Mouse (Mus musculus): ENCODE results near the gene Actr3b. TPM values are rescaled to one million over a fixed set of nuclear protein-coding genes. Genes with fewer than 3 reads are reported as not detected.
"Not testable (repeated sequence)": the region's sequence is repeated elsewhere in the genome, so short reads cannot be mapped to it uniquely, and the experiment has no call there.

The Actr3b gene
- total RNA-seq, 2 experiments from 2014 or later = 145 to 156 TPM

DNA sequence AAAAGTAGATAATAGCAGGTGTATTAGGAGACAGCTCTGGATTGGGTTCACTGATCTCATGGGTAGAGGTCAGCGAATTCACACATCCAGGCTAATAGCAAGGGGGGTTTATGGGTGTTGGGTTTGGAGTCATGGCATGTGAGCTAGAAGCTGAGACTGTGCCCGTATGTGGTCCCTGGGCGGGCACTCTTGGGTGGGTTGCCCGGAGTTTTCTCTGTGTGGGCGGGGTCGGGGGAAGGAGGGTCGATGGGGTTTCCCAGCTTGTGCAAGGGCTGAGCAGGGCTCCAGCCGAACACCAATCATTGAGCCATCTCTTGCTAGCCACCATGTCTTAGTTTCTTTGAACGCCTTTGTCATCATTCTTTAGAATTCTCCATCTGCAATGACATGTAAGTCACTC, 12.7 kb downstream of the Actr3b start:
- peak in 1 of 2 experiments; percentile 3 for DNase-seq (ENCODE audit: extremely low spot score in 1 of 2, low spot score in 1 of 2)

DNA sequence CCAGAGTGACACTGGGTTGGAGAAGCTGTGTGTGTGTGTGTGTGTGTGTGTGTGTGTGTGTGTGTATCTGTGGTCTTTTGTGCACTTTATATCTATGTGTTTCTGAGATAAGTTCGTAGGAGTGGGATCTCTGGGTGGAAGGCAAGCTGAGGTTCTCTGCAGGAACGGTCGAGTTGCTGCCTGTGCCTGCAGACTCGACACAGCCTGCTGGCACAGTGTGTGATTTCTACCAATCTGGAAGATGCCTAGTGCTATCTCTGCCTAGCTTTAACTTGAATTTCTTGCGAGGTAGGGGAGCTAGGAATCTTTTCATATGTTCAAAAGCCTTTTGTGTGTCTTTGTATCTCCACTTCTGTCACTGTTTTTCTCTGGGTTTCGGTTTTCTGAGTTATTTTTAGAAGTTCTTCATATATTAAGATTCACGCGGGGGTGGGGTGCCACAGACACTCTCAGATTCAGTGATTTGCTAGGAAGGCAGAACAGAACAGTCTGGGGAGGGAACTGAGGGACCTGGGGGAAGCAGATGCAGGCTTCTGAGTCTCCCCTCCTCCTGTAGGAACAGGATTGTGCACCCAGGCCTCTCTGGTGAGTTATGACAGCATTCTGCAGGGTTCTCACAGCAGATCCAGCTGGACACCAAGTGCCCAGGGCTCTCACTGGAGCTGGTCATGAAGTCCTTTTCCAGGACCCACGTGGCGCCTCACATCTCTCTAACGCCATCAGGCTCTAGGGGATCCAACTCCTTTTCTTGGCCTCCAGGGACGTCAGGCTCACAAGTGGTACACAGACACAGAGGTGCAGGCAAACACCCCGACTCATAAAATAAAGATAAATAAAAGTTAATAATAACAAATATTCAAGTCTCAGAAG, 14.4 kb downstream of the Actr3b start:
- DNase-seq (ENCODE audit: extremely low spot score in 1 of 2, low spot score in 1 of 2) = peak; percentile 4 to 8

DNA sequence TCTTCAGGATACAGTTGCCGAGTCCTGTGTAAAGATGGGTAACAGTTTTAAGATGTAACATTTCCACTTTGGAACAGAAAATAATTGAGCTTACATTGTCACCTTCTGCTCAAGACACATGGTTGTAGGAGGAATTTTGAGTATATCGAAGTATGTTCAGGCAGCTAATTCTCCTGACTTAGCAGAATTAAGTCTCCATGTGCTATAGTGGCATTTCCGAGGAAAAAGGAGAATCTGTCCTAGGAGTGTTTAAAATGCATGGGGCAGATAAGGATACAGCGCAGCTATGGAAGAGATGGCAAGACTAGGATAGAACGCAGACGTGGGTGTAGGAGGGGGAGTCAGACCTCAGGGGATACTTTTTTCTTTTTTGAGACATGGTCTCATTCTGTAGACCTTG, 31.8 kb downstream of the Actr3b start:
- no peak for DNase-seq (ENCODE audit: extremely low spot score in 1 of 2, low spot score in 1 of 2)

DNA sequence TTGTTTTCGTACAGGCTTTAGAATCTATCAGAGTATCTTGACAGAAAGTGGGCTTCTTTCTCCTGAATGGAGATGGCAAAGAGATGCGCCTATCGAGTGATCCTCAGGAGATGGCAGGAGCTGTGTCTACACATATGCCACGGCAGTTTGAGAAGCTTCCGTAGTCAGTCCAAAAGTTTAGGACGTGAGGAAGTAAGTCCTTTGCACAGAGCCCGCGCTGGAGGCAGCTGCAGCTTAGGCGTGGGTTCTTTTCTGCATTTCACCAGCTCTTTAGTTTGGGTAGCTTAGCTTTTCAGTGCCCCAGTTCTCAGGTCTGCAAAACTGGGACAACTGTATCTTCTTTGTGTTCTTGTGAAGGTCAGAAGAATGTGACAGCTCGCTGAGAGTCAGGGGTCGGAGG, 38.0 kb downstream of the Actr3b start:
- no peak for DNase-seq (ENCODE audit: extremely low spot score in 1 of 2, low spot score in 1 of 2)

DNA sequence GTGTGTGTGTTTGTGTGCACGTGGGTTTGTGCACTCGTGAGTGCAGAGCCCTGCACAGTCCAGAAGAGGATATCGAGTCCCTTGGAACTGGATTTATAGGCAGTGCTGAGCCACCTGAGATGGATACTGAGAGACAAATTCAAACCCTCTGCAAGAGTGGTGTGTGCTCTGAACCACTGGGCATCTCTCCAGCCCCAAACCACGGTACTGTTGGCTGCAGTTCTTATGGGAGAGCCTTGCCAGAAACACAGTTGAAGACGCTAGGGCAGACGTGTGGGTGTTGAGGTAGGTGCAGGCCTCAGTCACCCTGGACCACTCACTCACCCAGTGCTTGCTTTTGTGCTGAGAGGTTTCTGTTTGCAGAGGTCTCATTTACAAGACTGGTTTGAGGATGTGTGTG, 41.1 kb downstream of the Actr3b start:
- DNase-seq (ENCODE audit: extremely low spot score in 1 of 2, low spot score in 1 of 2) = no peak

DNA sequence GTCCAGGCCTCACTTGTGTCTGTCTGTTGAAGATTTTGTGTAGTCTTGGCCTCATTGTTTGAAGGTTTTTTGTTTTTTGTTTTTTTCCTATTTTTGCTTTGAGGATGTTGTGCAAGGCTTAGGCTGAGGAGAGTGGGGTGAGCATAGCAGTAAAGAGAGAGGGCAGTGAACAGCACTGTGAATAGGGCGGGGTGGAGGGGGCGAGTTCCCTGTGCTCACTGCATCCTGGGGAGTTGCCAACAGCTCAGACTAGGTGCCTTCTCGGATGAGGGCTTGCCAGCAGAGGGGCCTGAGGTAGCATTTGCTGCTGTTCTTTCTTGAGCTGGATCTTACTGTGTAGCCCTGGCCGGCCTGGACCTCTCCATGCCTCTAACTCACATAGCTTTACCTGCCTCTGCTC, 41.9 kb downstream of the Actr3b start:
- no peak for DNase-seq (ENCODE audit: extremely low spot score in 1 of 2, low spot score in 1 of 2)

DNA sequence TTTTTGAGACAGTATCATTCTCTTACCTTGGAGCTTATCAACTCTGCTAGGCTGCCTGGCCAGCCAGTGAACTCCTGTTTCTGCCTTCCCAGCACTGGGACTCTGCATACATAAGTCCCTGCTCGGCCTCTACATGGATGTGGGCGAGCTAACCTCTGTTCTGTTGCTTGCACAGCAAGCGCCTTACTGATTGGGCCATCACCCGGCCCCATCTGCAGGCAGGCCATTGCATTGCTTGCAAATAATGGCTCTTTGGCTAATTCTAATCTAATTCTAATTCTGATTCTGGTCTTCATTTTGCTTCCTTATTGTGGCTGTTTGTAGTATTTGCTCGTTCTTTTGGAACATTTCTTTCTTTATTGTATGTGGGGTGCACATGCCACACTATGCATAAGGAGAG, 44.8 kb downstream of the Actr3b start:
- no peak for DNase-seq (ENCODE audit: extremely low spot score in 1 of 2, low spot score in 1 of 2)

DNA sequence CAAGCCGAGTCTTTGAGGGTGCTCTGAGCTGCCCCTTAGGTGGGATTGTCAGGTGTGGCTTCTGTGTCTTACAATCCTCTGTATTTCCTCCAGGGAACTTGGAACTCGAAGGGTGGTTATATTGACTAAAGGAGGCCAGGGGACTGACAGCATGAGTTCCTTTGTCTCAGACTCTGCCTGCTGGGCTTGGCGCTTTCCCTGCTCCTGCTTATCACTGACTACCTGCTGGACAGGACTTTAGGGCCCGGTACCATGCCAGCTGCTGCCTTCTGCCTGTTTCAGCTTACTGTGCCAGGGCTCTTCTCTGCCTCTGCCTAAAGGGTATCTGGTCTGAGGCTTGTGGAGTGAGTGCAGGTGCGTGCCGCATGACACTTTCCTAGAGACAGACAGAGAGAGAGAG, 53.1 kb downstream of the Actr3b start:
- no peak for DNase-seq (ENCODE audit: extremely low spot score in 1 of 2, low spot score in 1 of 2)

DNA sequence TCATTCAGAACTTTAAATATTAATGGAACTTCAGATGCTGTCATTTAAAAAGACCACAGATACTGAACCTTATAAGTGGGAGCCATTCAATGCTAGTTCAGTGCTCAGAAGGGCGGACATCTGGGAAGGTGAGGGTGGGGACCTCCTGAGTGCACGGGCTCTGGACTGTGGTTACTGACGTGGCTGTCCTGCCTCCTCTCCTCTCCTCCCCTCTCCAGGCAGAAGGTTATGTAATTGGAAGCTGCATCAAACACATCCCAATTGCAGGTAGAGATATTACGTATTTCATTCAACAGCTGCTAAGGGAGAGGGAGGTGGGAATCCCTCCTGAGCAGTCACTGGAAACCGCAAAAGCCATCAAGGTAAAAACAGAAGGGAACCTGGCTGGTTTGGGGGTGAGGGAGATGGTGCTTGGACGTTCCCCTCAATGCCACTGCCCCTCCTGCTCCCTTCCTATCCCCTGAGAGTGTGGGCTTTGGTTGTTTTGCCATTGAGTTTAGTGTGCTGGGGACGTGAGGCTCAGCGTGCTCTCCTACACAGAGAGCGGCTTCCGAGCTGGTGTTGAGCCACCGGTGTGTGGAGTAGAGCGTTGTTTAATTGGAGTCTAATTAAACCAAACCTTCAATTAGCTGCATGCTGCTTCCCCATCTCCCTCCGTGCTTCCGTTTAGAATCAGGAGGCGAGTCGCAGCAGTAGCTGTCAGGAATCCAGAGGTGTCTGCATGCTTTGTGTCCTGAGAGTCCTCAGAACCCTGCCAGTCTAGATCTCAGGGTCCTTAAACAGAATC, 69.7 kb downstream of the Actr3b start:
- no peak for DNase-seq (ENCODE audit: extremely low spot score in 1 of 2, low spot score in 1 of 2)

DNA sequence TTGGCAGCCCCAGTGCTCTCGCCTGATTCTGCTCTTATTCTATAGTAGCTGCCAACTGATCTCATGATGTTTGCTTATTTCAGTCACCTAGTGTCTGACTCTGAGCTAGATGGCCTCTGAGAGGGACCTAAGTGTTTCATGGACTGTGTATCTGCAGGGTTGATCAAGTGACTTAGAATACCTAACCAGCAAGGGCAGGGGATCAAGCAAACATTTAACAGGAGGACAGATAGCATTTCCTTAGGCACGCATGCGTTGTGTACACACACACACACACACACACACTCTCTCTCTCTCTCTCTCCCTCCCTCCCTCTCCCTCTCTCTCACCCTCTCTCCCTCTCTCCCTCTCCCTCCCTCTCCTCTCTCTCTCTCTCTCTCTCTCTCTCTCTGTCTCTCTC, 71.0 kb downstream of the Actr3b start:
- no peak for DNase-seq (ENCODE audit: extremely low spot score in 1 of 2, low spot score in 1 of 2)

DNA sequence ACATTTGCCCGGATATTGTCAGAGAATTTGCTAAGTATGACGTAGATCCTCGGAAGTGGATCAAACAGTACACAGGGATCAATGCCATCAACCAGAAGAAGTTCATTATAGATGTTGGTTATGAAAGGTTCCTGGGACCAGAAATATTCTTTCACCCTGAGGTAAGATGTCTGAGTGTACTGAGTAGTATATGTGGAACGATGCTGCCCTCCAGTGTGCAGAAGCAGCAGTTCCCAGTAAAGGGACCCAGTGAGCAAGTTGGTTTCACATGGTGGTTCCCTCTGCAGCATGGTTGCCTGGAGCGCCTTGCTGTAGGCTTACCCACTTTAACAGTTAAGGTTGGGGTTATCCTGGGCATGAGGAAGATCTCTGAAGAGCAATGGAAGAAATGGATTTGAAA, 71.8 kb downstream of the Actr3b start:
- DNase-seq (ENCODE audit: extremely low spot score in 1 of 2, low spot score in 1 of 2) = peak; percentile 32 to 59

DNA sequence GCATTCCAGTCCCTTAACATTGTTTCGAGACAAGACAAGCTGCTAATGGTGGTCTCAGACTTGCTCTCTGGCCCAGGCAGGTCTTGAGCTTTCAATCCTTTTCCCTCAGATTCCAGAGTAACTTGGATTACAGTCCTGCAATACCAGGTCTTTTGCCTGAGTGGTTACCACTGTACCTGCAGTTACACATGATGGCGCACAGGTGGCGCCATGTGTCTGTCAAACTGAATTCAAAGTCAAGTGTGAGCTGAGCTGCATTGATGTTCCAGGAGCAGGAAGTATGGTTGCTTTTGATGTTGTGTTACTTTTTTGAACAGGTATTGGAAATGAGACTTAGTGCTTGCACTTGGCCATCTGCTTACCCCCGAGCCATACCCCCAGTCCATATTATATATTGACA, 79.6 kb downstream of the Actr3b start:
- DNase-seq (ENCODE audit: extremely low spot score in 1 of 2, low spot score in 1 of 2) = peak in 1 of 2 experiments; percentile 46

DNA sequence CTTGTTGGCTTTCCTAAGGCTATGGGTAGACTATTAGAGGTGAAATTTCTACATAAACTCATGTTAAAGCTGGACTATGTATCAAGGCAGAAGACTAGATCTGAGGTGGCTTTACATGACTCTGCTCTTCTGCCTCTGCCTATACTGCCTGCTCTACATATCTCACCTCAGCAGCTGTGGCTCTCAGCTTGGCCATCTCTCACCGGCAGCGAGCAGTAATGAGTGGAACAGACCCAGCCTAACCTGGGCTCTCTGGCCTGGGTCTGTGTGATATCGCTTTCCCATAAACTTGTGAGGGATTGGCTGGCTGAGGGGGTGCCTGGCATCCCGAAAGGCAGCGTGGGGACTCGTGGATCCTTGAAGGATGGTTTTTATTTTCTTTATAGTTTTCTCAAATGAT, 86.8 kb downstream of the Actr3b start:
- no peak for DNase-seq (ENCODE audit: extremely low spot score in 1 of 2, low spot score in 1 of 2)

DNA sequence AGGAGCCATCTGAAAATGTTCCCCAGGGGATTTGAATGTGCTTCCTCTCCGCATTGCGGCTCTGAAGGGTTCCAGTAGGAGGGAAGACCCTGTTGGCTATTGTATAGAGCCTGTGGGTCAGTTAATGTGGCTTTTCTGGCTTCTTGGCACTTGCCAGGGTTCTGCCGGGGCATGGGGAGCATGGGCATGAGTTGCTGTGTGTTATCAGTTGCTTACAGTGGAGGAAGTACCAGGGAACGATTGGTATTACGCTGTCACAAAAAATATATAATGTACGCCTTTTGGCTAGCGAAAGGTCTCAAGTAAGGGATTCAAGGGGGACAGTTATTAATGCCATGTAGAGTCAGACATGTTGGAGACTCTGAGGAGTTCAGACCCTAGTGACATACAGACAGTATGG, 87.4 kb downstream of the Actr3b start:
- DNase-seq (ENCODE audit: extremely low spot score in 1 of 2, low spot score in 1 of 2) = peak in 1 of 2 experiments; percentile 31

DNA sequence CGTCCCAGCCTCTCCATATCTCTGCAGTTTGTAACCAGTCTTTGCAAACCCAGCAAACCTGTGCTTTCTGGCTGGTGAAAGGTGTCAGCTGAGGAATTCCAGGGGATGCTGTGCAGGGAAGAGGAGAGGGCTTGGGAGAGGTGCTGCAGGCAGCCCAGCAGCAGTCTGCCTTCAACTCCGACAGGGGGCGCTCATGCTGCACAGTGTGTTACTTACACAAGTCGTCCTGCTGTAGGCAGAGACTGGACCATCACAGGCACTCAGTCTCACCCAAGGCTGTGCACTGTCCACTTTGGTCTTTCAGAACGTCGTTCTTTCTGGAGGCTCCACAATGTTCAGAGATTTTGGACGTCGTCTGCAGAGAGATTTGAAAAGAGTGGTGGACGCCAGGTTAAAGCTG, 88.3 kb downstream of the Actr3b start:
- peak; percentile 34 to 81 for DNase-seq (ENCODE audit: extremely low spot score in 1 of 2, low spot score in 1 of 2)

DNA sequence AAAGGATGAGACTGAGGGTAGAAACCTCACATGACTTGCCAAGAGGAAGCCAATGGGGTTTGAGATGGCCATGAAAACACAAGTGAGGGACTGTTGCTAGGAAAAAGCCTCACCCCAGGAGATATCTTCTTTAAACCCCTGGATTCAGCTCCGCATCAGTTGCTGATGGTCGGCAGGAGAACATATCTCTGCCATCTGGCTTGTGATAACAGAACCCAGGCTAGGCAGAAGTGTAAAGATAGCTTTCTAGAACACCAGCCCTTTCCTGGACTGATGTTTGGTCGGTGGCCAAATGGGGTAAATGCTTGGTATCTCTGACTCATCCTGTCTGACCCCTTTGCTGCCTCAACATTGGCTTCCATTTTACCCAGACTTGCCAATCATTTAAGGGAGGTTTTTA, 106.4 kb downstream of the Actr3b start:
- DNase-seq (ENCODE audit: extremely low spot score in 1 of 2, low spot score in 1 of 2) = no peak

DNA sequence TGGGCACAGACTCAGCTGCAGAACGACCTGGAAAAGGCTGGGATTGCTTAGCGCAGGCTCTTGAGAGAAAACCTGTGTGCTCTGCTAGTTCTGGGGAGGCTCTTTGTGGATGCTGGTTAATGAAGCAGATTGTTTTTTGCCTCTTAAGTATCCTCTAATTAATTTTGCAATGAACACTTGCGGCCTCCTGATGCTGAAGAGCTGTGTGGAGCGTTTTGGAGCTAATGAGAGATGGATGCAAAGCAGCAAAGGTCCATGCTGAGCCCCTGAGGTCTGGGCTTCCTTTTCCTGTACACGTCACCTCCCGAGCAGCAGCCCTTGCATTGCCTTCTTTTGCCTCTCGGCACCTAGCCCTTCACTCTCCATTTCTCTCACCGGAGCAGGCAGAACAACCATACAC, 110.1 kb downstream of the Actr3b start:
- DNase-seq (ENCODE audit: extremely low spot score in 1 of 2, low spot score in 1 of 2) = no peak

DNA sequence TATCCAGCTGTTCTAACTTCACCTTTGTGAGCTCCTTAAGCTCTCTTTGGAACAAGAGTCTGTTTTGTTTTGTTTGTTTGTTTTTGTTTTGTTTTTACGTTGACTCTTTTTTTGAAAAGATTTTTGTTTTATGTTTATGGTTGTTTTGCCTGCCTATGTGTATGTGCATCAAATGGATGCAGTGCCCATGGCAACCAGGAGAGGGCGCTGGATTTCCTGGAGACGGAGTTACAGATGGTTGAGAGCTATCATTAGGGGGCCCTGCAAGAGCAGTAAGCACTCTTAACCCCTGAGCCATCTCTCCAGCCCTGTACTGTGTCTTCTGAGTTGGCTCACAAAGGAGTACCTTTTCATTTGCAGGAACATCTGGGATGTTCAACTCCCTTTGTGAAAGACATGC, 110.8 kb downstream of the Actr3b start:
- DNase-seq (ENCODE audit: extremely low spot score in 1 of 2, low spot score in 1 of 2) = no peak

DNA sequence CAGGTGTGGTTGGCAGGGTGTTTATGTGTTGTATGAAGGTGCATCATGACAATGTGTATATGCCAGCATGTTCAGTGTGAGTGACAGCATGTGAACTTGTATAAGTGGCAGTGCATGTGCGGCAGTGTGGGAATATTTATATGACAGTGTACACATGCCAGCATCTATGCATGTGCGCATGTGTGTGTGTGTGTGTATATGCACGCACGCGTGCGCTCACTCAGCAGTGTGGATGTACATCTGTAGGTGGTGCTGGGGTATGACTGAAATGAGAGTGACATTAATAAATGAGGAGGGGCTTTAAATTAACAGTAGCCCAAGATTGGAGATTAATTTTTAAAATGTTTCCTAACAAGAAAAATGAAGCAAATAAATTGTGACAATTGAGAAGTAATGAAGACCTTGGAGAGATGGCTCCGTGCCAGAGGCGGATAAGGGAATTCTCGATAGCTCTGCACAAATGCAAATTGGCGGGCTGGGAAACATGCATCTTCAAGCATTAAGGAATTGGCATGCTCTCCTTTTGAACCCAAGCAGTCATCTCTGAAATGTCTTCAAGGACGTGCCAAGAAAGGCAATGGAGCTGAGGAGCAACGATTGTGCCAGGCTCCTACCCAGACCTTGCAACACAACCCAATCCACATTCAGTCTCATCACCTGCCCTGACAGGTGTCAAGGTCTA, 111.7 kb downstream of the Actr3b start:
- no peak for DNase-seq (ENCODE audit: extremely low spot score in 1 of 2, low spot score in 1 of 2)

DNA sequence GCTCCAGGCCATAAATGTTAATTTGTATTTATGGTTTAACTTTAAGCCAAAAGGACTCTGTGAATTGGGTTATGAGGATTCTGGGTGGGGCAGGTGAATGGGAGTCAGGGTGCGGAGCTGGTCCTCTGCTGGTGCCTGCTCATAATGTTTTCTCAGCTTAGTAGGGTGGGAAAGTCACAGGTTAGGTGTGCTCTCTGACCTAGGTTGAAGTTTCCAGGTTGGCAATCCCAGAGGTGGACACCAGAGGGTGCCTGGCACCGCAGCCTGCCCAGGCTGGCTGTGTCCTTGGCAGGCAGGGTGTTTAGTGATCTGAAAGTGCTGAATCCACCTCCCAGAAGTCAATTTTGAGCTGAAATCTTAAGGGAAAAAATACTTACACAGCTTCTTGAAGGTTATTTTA, 113.2 kb downstream of the Actr3b start:
- DNase-seq (ENCODE audit: extremely low spot score in 1 of 2, low spot score in 1 of 2) = peak in 1 of 2 experiments; percentile 42

DNA sequence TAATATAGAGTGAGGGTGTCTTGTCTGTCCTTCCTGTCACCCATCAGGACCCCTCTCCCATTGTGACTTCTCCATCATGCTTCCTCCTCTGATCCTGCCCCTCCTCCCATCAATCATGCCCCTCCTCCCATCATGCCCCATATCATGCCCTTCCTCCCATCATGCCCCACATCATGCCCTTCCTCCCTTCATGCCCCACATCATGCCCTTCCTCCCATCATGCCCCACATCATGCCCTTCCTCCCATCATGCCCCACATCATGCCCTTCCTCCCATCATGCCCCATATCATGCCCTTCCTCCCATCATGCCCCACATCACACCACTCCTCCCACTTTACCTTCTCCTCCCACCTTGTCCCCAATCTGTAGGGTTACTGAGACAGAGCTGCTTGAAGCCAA, 116.1 kb downstream of the Actr3b start:
- not testable (repeated sequence) for DNase-seq (ENCODE audit: extremely low spot score in 1 of 2, low spot score in 1 of 2)

Data from layer of hippocampus, postnatal 25 days (tissue).